Mouse (Mus musculus): ENCODE measurements around the gene Nop2.
"Not testable (repeated sequence)": the region's sequence is repeated elsewhere in the genome, so short reads cannot be mapped to it uniquely, and the experiment has no call there.

The Nop2 gene

GRCm38 (mm10) chr6:125155262-125155661, 23.6 kb downstream of the Nop2 start:
- no peak for DNase-seq

GRCm38 (mm10) chr6:125156491-125156890, 24.8 kb downstream of the Nop2 start:
- no peak for DNase-seq

GRCm38 (mm10) chr6:125156903-125157614, 25.4 kb downstream of the Nop2 start:
- DNase-seq: peak; percentile 38 to 47

- DNase-seq: no peak
Observed at GRCm38 (mm10) chr6:125158944-125159492, 27.3 kb downstream of the Nop2 start.

- DNase-seq: no peak
Observed at GRCm38 (mm10) chr6:125159773-125160557, 28.3 kb downstream of the Nop2 start.

- DNase-seq: no peak
Observed at GRCm38 (mm10) chr6:125160558-125160853, 28.8 kb downstream of the Nop2 start.

- peak; percentile 80 to 84 for DNase-seq
Observed at GRCm38 (mm10) chr6:125160854-125161760, 29.4 kb downstream of the Nop2 start.

GRCm38 (mm10) chr6:125161971-125162370, 30.3 kb downstream of the Nop2 start:
- DNase-seq: peak; percentile 62 to 81

GRCm38 (mm10) chr6:125162615-125163305, 31.1 kb downstream of the Nop2 start:
- DNase-seq: not testable (repeated sequence)

- DNase-seq: peak; percentile 85 to 91
Observed at GRCm38 (mm10) chr6:125163801-125164657, 32.3 kb downstream of the Nop2 start.

GRCm38 (mm10) chr6:125164672-125165327, 33.1 kb downstream of the Nop2 start:
- peak; percentile 57 to 75 for DNase-seq

- peak; percentile 97 to 99 for DNase-seq
Observed at GRCm38 (mm10) chr6:125165328-125165891, 33.7 kb downstream of the Nop2 start.

- peak; percentile 89 to 92 for DNase-seq
Observed at GRCm38 (mm10) chr6:125166051-125166751, 34.5 kb downstream of the Nop2 start, which contains the start of gene Gapdh. Gene Gapdh, minus strand, starts transcription at chr6:125166467.

GRCm38 (mm10) chr6:125166861-125167650, 35.3 kb downstream of the Nop2 start:
- peak in 1 of 2 experiments; percentile 44 for DNase-seq

- no peak for DNase-seq
Observed at GRCm38 (mm10) chr6:125168086-125168485, 36.4 kb downstream of the Nop2 start.

- peak; percentile 29 to 39 for DNase-seq
Observed at GRCm38 (mm10) chr6:125170194-125170593, 38.5 kb downstream of the Nop2 start.

GRCm38 (mm10) chr6:125172474-125172873, 40.8 kb downstream of the Nop2 start:
- DNase-seq: no peak

GRCm38 (mm10) chr6:125173256-125173655, 41.5 kb downstream of the Nop2 start:
- no peak for DNase-seq

- no peak for DNase-seq
Observed at GRCm38 (mm10) chr6:125175469-125175868, 43.8 kb downstream of the Nop2 start.

Measured in kidney, postnatal 36 days (tissue).